Mouse (Mus musculus): ENCODE data around the gene Col23a1. TPM values are rescaled to one million over a fixed set of nuclear protein-coding genes. Genes with fewer than 3 reads are reported as not detected.

The Col23a1 gene
- polyA plus RNA-seq, 1 experiment from 2014 or later = 15.9 TPM

GRCm38 (mm10) chr11:51513019-51513418 is 223.3 kb downstream of the Col23a1 start:
- Histone ChIP-seq H3K9ac (no peak overlapping the region), H3K4me1 (0 out of 2 replicates have a peak, but pooled peaks cover under 1% of the 10 kb centered on the region), H3K4me2 (replicated peaks) (no peak overlapping the region), H3K4me3 (no peak overlapping the region), H3K9me3 (replicated peaks) (no peaks in the 10 kb centered on the region), H3K27me3 (no peaks in the 10 kb centered on the region), H3K36me3 (no peaks in the 10 kb centered on the region), H3K27ac (no peak overlapping the region)
- 86% methylated on average over 6 of the region's 6 CpGs for WGBS
- no peak for ATAC-seq (ENCODE audit: low FRiP score)

- ATAC-seq (ENCODE audit: low FRiP score) = no peak
- Histone ChIP-seq H3K4me3 (no peak overlapping the region), H3K36me3 (no peaks in the 10 kb centered on the region), H3K9ac (no peak overlapping the region), H3K9me3 (replicated peaks) (no peaks in the 10 kb centered on the region), H3K27ac (no peak overlapping the region), H3K27me3 (no peaks in the 10 kb centered on the region), H3K4me1 (no peaks in the 10 kb centered on the region), H3K4me2 (replicated peaks) (no peak overlapping the region)
- 79% methylated on average over 11 of the region's 11 CpGs for WGBS
Measured at GRCm38 (mm10) chr11:51515346-51515745, 225.6 kb downstream of the Col23a1 start.

GRCm38 (mm10) chr11:51518100-51518499 is 228.4 kb downstream of the Col23a1 start:
- H3K27ac ChIP-seq = no peak overlapping the region
- H3K4me1 ChIP-seq = no peaks in the 10 kb centered on the region
- no peak overlapping the region for H3K4me3 ChIP-seq
- whole genome bisulfite sequencing = 93% methylated on average over 3 of the region's 3 CpGs
- ATAC-seq (ENCODE audit: low FRiP score) = no peak
- no peak overlapping the region for H3K4me2 ChIP-seq (replicated peaks)
- H3K9me3 ChIP-seq (replicated peaks) = no peaks in the 10 kb centered on the region
- H3K36me3 ChIP-seq = no peaks in the 10 kb centered on the region
- H3K27me3 ChIP-seq = no peaks in the 10 kb centered on the region
- no peak overlapping the region for H3K9ac ChIP-seq

- WGBS = 90% methylated on average over 6 of the region's 6 CpGs
- Histone ChIP-seq H3K27ac (no peak overlapping the region), H3K36me3 (no peaks in the 10 kb centered on the region), H3K4me3 (no peak overlapping the region), H3K4me2 (replicated peaks) (no peak overlapping the region), H3K4me1 (peaks cover 3% of the 10 kb centered on the region; the same call in 1 of the 2 replicates), H3K9ac (no peak overlapping the region), H3K9me3 (replicated peaks) (no peaks in the 10 kb centered on the region), H3K27me3 (no peaks in the 10 kb centered on the region)
- ATAC-seq (ENCODE audit: low FRiP score) = no peak
Measured at GRCm38 (mm10) chr11:51518585-51518984, 228.9 kb downstream of the Col23a1 start.

- Histone ChIP-seq H3K4me3 (no peak overlapping the region), H3K9ac (no peak overlapping the region), H3K27me3 (no peaks in the 10 kb centered on the region), H3K36me3 (no peaks in the 10 kb centered on the region), H3K4me2 (replicated peaks) (no peak overlapping the region), H3K27ac (no peak overlapping the region), H3K9me3 (replicated peaks) (no peaks in the 10 kb centered on the region), H3K4me1 (peaks cover 10% of the 10 kb centered on the region; the same call in 1 of the 2 replicates)
- WGBS = 70% methylated on average over 3 of the region's 3 CpGs
- ATAC-seq (ENCODE audit: low FRiP score) = no peak
Measured at GRCm38 (mm10) chr11:51521440-51521839, 231.7 kb downstream of the Col23a1 start.

- Histone ChIP-seq H3K27me3 (no peaks in the 10 kb centered on the region), H3K4me1 (peaks cover 18% of the 10 kb centered on the region; the same call in 1 of the 2 replicates), H3K36me3 (no peaks in the 10 kb centered on the region), H3K9me3 (replicated peaks) (no peaks in the 10 kb centered on the region), H3K4me3 (no peak overlapping the region), H3K27ac (no peak overlapping the region), H3K9ac (no peak overlapping the region), H3K4me2 (replicated peaks) (no peak overlapping the region)
- ATAC-seq (ENCODE audit: low FRiP score) = no peak
Measured at GRCm38 (mm10) chr11:51523215-51523614, 233.5 kb downstream of the Col23a1 start.

- Histone ChIP-seq H3K36me3 (no peaks in the 10 kb centered on the region), H3K27me3 (no peaks in the 10 kb centered on the region), H3K9me3 (replicated peaks) (no peaks in the 10 kb centered on the region), H3K9ac (no peak overlapping the region), H3K4me1 (peaks cover 18% of the 10 kb centered on the region; the same call in 1 of the 2 replicates), H3K27ac (no peak overlapping the region), H3K4me3 (no peak overlapping the region), H3K4me2 (replicated peaks) (no peak overlapping the region)
- WGBS = 58% methylated on average over 9 of the region's 9 CpGs
- no peak for ATAC-seq (ENCODE audit: low FRiP score)
Measured at GRCm38 (mm10) chr11:51523625-51524024, 233.9 kb downstream of the Col23a1 start.

GRCm38 (mm10) chr11:51526631-51527161 is 237.0 kb downstream of the Col23a1 start:
- WGBS = 65% methylated on average over 14 of the region's 14 CpGs
- Histone ChIP-seq H3K4me2 (replicated peaks) (no peak overlapping the region), H3K36me3 (no peaks in the 10 kb centered on the region), H3K9ac (no peak overlapping the region), H3K9me3 (replicated peaks) (no peaks in the 10 kb centered on the region), H3K4me3 (no peak overlapping the region), H3K4me1 (peaks cover 18% of the 10 kb centered on the region; the same call in 1 of the 2 replicates), H3K27me3 (no peaks in the 10 kb centered on the region), H3K27ac (no peak overlapping the region)
- no peak for ATAC-seq (ENCODE audit: low FRiP score)

- H3K4me3 ChIP-seq = no peak overlapping the region
- no peak overlapping the region for H3K9ac ChIP-seq
- no peak for ATAC-seq (ENCODE audit: low FRiP score)
- H3K4me1 ChIP-seq = peaks cover 2% of the 10 kb centered on the region; the same call in 1 of the 2 replicates
- H3K27ac ChIP-seq = no peak overlapping the region
- no peak overlapping the region for H3K4me2 ChIP-seq (replicated peaks)
- no peaks in the 10 kb centered on the region for H3K36me3 ChIP-seq
- no peaks in the 10 kb centered on the region for H3K27me3 ChIP-seq
- 52% methylated on average over 11 of the region's 11 CpGs for WGBS
- H3K9me3 ChIP-seq (replicated peaks) = no peaks in the 10 kb centered on the region
Measured at GRCm38 (mm10) chr11:51533128-51533533, 243.4 kb downstream of the Col23a1 start.

GRCm38 (mm10) chr11:51534314-51534713 is 244.6 kb downstream of the Col23a1 start:
- H3K27ac ChIP-seq = no peak overlapping the region
- WGBS = 26% methylated on average over 2 of the region's 2 CpGs

GRCm38 (mm10) chr11:51538388-51538787 is 248.7 kb downstream of the Col23a1 start:
- H3K4me2 ChIP-seq (replicated peaks) = no peak overlapping the region
- H3K4me3 ChIP-seq = no peak overlapping the region
- H3K27me3 ChIP-seq = no peaks in the 10 kb centered on the region
- no peak overlapping the region for H3K9ac ChIP-seq
- H3K4me1 ChIP-seq = peaks cover 8% of the 10 kb centered on the region
- ATAC-seq (ENCODE audit: low FRiP score) = no peak
- no peaks in the 10 kb centered on the region for H3K36me3 ChIP-seq
- no peak overlapping the region for H3K27ac ChIP-seq
- H3K9me3 ChIP-seq (replicated peaks) = no peaks in the 10 kb centered on the region
- WGBS = 31% methylated on average over 7 of the region's 7 CpGs

More at GRCm38 (mm10) chr11:51534314-51534713, 244.6 kb downstream of the Col23a1 start:
- Histone ChIP-seq H3K36me3 (no peaks in the 10 kb centered on the region), H3K9me3 (replicated peaks) (no peaks in the 10 kb centered on the region), H3K4me3 (no peak overlapping the region), H3K4me2 (replicated peaks) (no peak overlapping the region), H3K4me1 (peaks cover 9% of the 10 kb centered on the region), H3K27me3 (no peaks in the 10 kb centered on the region), H3K9ac (no peak overlapping the region)
- no peak for ATAC-seq (ENCODE audit: low FRiP score)

- Histone ChIP-seq H3K4me3 (no peak overlapping the region), H3K9me3 (replicated peaks) (no peaks in the 10 kb centered on the region), H3K9ac (no peak overlapping the region), H3K27me3 (no peaks in the 10 kb centered on the region), H3K4me2 (replicated peaks) (no peak overlapping the region), H3K27ac (no peak overlapping the region), H3K4me1 (peaks cover 11% of the 10 kb centered on the region), H3K36me3 (no peaks in the 10 kb centered on the region)
- 54% methylated on average over 13 of the region's 13 CpGs for WGBS
- ATAC-seq (ENCODE audit: low FRiP score) = peak; percentile 55
Measured at GRCm38 (mm10) chr11:51538919-51539758, 249.4 kb downstream of the Col23a1 start.
